Mouse (Mus musculus): ENCODE measurements around the gene Akap13. TPM values are rescaled to one million over a fixed set of nuclear protein-coding genes. Genes with fewer than 3 reads are reported as not detected.

The Akap13 gene
- polyA plus RNA-seq, 1 experiment from 2014 or later, result 37.6 TPM

GRCm38 (mm10) chr7:75699836-75700235, 244.5 kb downstream of the Akap13 start:
- Histone ChIP-seq H3K36me3 (peaks cover 59% of the 10 kb centered on the region), H3K4me1 (no peaks in the 10 kb centered on the region), H3K27ac (no peak overlapping the region), H3K4me3 (no peak overlapping the region), H3K27me3 (ENCODE audit: insufficient read depth, poor library complexity, severe bottlenecking) (no peaks in the 10 kb centered on the region), H3K9me3 (no peaks in the 10 kb centered on the region)
- no peak for DNase-seq (ENCODE audit: low spot score)
- 89% methylated on average over 5 of the region's 5 CpGs for WGBS

- H3K9me3 ChIP-seq, result no peaks in the 10 kb centered on the region
- no peaks in the 10 kb centered on the region for H3K27me3 ChIP-seq (ENCODE audit: insufficient read depth, poor library complexity, severe bottlenecking)
- DNase-seq (ENCODE audit: low spot score), result no peak
- no peak overlapping the region for H3K27ac ChIP-seq
- peaks cover 65% of the 10 kb centered on the region for H3K36me3 ChIP-seq
- H3K4me1 ChIP-seq, result no peaks in the 10 kb centered on the region
- H3K4me3 ChIP-seq, result no peak overlapping the region
- 86% methylated on average over 10 of the region's 10 CpGs for WGBS
Measured at GRCm38 (mm10) chr7:75700771-75701345, 245.5 kb downstream of the Akap13 start.

- Histone ChIP-seq H3K4me3 (no peak overlapping the region), H3K4me1 (no peaks in the 10 kb centered on the region), H3K27ac (no peak overlapping the region), H3K27me3 (ENCODE audit: insufficient read depth, poor library complexity, severe bottlenecking) (no peaks in the 10 kb centered on the region), H3K9me3 (no peaks in the 10 kb centered on the region), H3K36me3 (peaks cover 66% of the 10 kb centered on the region)
- no peak for DNase-seq (ENCODE audit: low spot score)
- 77% methylated on average over 7 of the region's 7 CpGs for WGBS
Measured at GRCm38 (mm10) chr7:75701761-75702160, 246.4 kb downstream of the Akap13 start.

- no peak for DNase-seq (ENCODE audit: low spot score)
- peaks cover 70% of the 10 kb centered on the region for H3K36me3 ChIP-seq
- no peaks in the 10 kb centered on the region for H3K27me3 ChIP-seq (ENCODE audit: insufficient read depth, poor library complexity, severe bottlenecking)
- 93% methylated on average over 3 of the region's 3 CpGs for WGBS
- H3K4me1 ChIP-seq, result no peaks in the 10 kb centered on the region
- H3K27ac ChIP-seq, result no peak overlapping the region
- H3K4me3 ChIP-seq, result no peak overlapping the region
- H3K9me3 ChIP-seq, result no peaks in the 10 kb centered on the region
Measured at GRCm38 (mm10) chr7:75702368-75702767, 247.0 kb downstream of the Akap13 start.

GRCm38 (mm10) chr7:75702966-75703645, 247.8 kb downstream of the Akap13 start:
- no peak overlapping the region for H3K27ac ChIP-seq
- H3K27me3 ChIP-seq (ENCODE audit: insufficient read depth, poor library complexity, severe bottlenecking), result no peaks in the 10 kb centered on the region
- no peaks in the 10 kb centered on the region for H3K9me3 ChIP-seq
- no peaks in the 10 kb centered on the region for H3K4me1 ChIP-seq
- no peak for DNase-seq (ENCODE audit: low spot score)
- peaks cover 70% of the 10 kb centered on the region for H3K36me3 ChIP-seq
- 84% methylated on average over 3 of the region's 3 CpGs for WGBS
- H3K4me3 ChIP-seq, result no peak overlapping the region

- no peaks in the 10 kb centered on the region for H3K27me3 ChIP-seq (ENCODE audit: insufficient read depth, poor library complexity, severe bottlenecking)
- no peak overlapping the region for H3K4me3 ChIP-seq
- no peaks in the 10 kb centered on the region for H3K9me3 ChIP-seq
- DNase-seq (ENCODE audit: low spot score), result no peak
- 91% methylated on average over 6 of the region's 6 CpGs for WGBS
- H3K27ac ChIP-seq, result no peak overlapping the region
- H3K4me1 ChIP-seq, result no peaks in the 10 kb centered on the region
- peaks cover 73% of the 10 kb centered on the region for H3K36me3 ChIP-seq
Measured at GRCm38 (mm10) chr7:75704862-75705261, 249.5 kb downstream of the Akap13 start.

- no peak overlapping the region for H3K4me3 ChIP-seq
- DNase-seq (ENCODE audit: low spot score), result no peak
- H3K36me3 ChIP-seq, result peaks cover 50% of the 10 kb centered on the region
- H3K27ac ChIP-seq, result no peak overlapping the region
- no peaks in the 10 kb centered on the region for H3K4me1 ChIP-seq
- H3K9me3 ChIP-seq, result no peaks in the 10 kb centered on the region
- H3K27me3 ChIP-seq (ENCODE audit: insufficient read depth, poor library complexity, severe bottlenecking), result no peaks in the 10 kb centered on the region
- WGBS, result 92% methylated on average over 4 of the region's 4 CpGs
Measured at GRCm38 (mm10) chr7:75709936-75710335, 254.6 kb downstream of the Akap13 start.

GRCm38 (mm10) chr7:75710920-75711319, 255.6 kb downstream of the Akap13 start:
- H3K4me1 ChIP-seq, result peaks cover 4% of the 10 kb centered on the region; the same call in 1 of the 2 replicates
- WGBS, result 88% methylated on average over 6 of the region's 6 CpGs
- H3K4me3 ChIP-seq, result no peak overlapping the region
- no peaks in the 10 kb centered on the region for H3K9me3 ChIP-seq
- no peak overlapping the region for H3K27ac ChIP-seq
- no peak for DNase-seq (ENCODE audit: low spot score)
- H3K27me3 ChIP-seq (ENCODE audit: insufficient read depth, poor library complexity, severe bottlenecking), result no peaks in the 10 kb centered on the region
- peaks cover 42% of the 10 kb centered on the region for H3K36me3 ChIP-seq

GRCm38 (mm10) chr7:75711436-75711835, 256.1 kb downstream of the Akap13 start:
- Histone ChIP-seq H3K9me3 (no peaks in the 10 kb centered on the region), H3K27ac (no peak overlapping the region), H3K4me3 (no peak overlapping the region), H3K27me3 (ENCODE audit: insufficient read depth, poor library complexity, severe bottlenecking) (no peaks in the 10 kb centered on the region), H3K4me1 (peaks cover 5% of the 10 kb centered on the region; the same call in 1 of the 2 replicates), H3K36me3 (peaks cover 37% of the 10 kb centered on the region)
- no peak for DNase-seq (ENCODE audit: low spot score)
- 78% methylated on average over 2 of the region's 2 CpGs for WGBS

- Histone ChIP-seq H3K4me1 (peaks cover 5% of the 10 kb centered on the region; the same call in 1 of the 2 replicates), H3K4me3 (no peak overlapping the region), H3K9me3 (no peaks in the 10 kb centered on the region), H3K27me3 (ENCODE audit: insufficient read depth, poor library complexity, severe bottlenecking) (no peaks in the 10 kb centered on the region), H3K36me3 (peaks cover 24% of the 10 kb centered on the region; the same call in 1 of the 2 replicates), H3K27ac (no peak overlapping the region)
- 68% methylated on average over 2 of the region's 2 CpGs for WGBS
- DNase-seq (ENCODE audit: low spot score), result no peak
Measured at GRCm38 (mm10) chr7:75712808-75713207, 257.5 kb downstream of the Akap13 start.

- Histone ChIP-seq H3K27me3 (ENCODE audit: insufficient read depth, poor library complexity, severe bottlenecking) (no peaks in the 10 kb centered on the region), H3K9me3 (no peaks in the 10 kb centered on the region), H3K27ac (no peak overlapping the region), H3K4me3 (no peak overlapping the region), H3K4me1 (peaks cover 5% of the 10 kb centered on the region; the same call in 1 of the 2 replicates), H3K36me3 (peaks cover 21% of the 10 kb centered on the region; the same call in 1 of the 2 replicates)
- WGBS, result 83% methylated on average over 5 of the region's 5 CpGs
- DNase-seq (ENCODE audit: low spot score), result no peak
Measured at GRCm38 (mm10) chr7:75713959-75714358, 258.6 kb downstream of the Akap13 start.

- Histone ChIP-seq H3K4me1 (peaks cover 5% of the 10 kb centered on the region; the same call in 1 of the 2 replicates), H3K4me3 (no peak overlapping the region), H3K27me3 (ENCODE audit: insufficient read depth, poor library complexity, severe bottlenecking) (no peaks in the 10 kb centered on the region), H3K27ac (no peak overlapping the region), H3K9me3 (no peaks in the 10 kb centered on the region), H3K36me3 (peaks cover 24% of the 10 kb centered on the region)
- no peak for DNase-seq (ENCODE audit: low spot score)
- WGBS, result 89% methylated on average over 4 of the region's 4 CpGs
Measured at GRCm38 (mm10) chr7:75715026-75715425, 259.7 kb downstream of the Akap13 start.

- H3K4me1 ChIP-seq, result peaks cover 5% of the 10 kb centered on the region; the same call in 1 of the 2 replicates
- H3K4me3 ChIP-seq, result no peak overlapping the region
- H3K27me3 ChIP-seq (ENCODE audit: insufficient read depth, poor library complexity, severe bottlenecking), result no peaks in the 10 kb centered on the region
- H3K27ac ChIP-seq, result peak overlapping the region; percentile 7; the same call in 1 of the 2 replicates
- 50% methylated on average over 4 of the region's 4 CpGs for WGBS
- no peaks in the 10 kb centered on the region for H3K9me3 ChIP-seq
- peak; percentile 62 for DNase-seq (ENCODE audit: low spot score)
- peaks cover 32% of the 10 kb centered on the region for H3K36me3 ChIP-seq
Measured at GRCm38 (mm10) chr7:75715939-75716338, 260.6 kb downstream of the Akap13 start.

Data from heart, embryonic 10.5 days (tissue).